In genomic region chr19:7276796-7277195, GRCm38 (mm10) we compare ENCODE assay signal across 14 mouse cellular contexts. TPM values are rescaled to one million over a fixed set of nuclear protein-coding genes. Genes with fewer than 3 reads are reported as not detected.
DNase-seq lines count a peak whose midpoint lies in the region; ATAC-seq lines count a peak whose summit lies in the region.
"Had no signal": no experiment of that assay in that cellular context is flagged by ENCODE, and none has a peak within 500 bp of the region (broad histone marks: within the 10 kb centered on the region; RNA-seq: fewer than 3 reads in every experiment).

No protein-coding gene starts in this region.

- H3K4me1 ChIP-seq in embryonic facial prominence, embryonic 11.5 days (ENCODE audit: control insufficient read depth, insufficient read depth, low read length): peaks cover 2% of the 10 kb centered on the region; the same call in 1 of the 2 replicates
- H3K4me1 ChIP-seq in hindbrain, embryonic 11.5 days (replicated peaks; ENCODE audit: control insufficient read depth, insufficient read depth, low read length): peaks cover 17% of the 10 kb centered on the region
- H3K4me1 ChIP-seq in midbrain, embryonic 15.5 days: peaks cover 50% of the 10 kb centered on the region

- H3K9ac ChIP-seq in embryonic facial prominence, embryonic 11.5 days (replicated peaks; ENCODE audit: low read length): no peak overlapping the region
- no peak overlapping the region for H3K9ac ChIP-seq in hindbrain, embryonic 11.5 days (ENCODE audit: low read depth, low read length)
- H3K9ac ChIP-seq in midbrain, embryonic 15.5 days: no peak overlapping the region; the same call in 1 of the 2 replicates
- H3K9ac ChIP-seq: lung, embryonic 15.5 days had no signal

- peaks cover 37% of the 10 kb centered on the region for H3K36me3 ChIP-seq in embryonic facial prominence, embryonic 11.5 days (replicated peaks; ENCODE audit: control insufficient read depth, insufficient read depth, low read depth, low read length)
- H3K36me3 ChIP-seq in hindbrain, embryonic 11.5 days (ENCODE audit: control insufficient read depth, insufficient read depth, low read length): peaks cover 24% of the 10 kb centered on the region
- peaks cover 35% of the 10 kb centered on the region for H3K36me3 ChIP-seq in midbrain, embryonic 15.5 days (replicated peaks)

- no peak overlapping the region for H3K4me2 ChIP-seq in embryonic facial prominence, embryonic 11.5 days (ENCODE audit: low read depth, low read length)
- H3K4me2 ChIP-seq in hindbrain, embryonic 11.5 days (replicated peaks; ENCODE audit: low read depth, low read length): no peak overlapping the region
- H3K4me2 ChIP-seq in midbrain, embryonic 15.5 days: no peak overlapping the region
- H3K4me2 ChIP-seq: lung, embryonic 15.5 days had no signal

- no peak overlapping the region for H3K4me3 ChIP-seq in embryonic facial prominence, embryonic 11.5 days (ENCODE audit: low read depth, low read length)
- H3K4me3 ChIP-seq in hindbrain, embryonic 11.5 days (ENCODE audit: low read depth, low read length): no peak overlapping the region
- no peak overlapping the region for H3K4me3 ChIP-seq in midbrain, embryonic 15.5 days
- H3K4me3 ChIP-seq: lung, embryonic 15.5 days had no signal

- H3K27ac ChIP-seq in embryonic facial prominence, embryonic 11.5 days (replicated peaks; ENCODE audit: low read depth, low read length): peak overlapping the region; percentile 5; the same call in 1 of the 2 replicates
- H3K27ac ChIP-seq in hindbrain, embryonic 11.5 days (ENCODE audit: low read depth, low read length): peak overlapping the region; percentile 83; the same call in 1 of the 2 replicates
- peak overlapping the region; percentile 75 for H3K27ac ChIP-seq in midbrain, embryonic 15.5 days

- no peaks in the 10 kb centered on the region for H3K27me3 ChIP-seq in embryonic facial prominence, embryonic 11.5 days (ENCODE audit: control insufficient read depth, insufficient read depth, low read length)
- no peaks in the 10 kb centered on the region for H3K27me3 ChIP-seq in hindbrain, embryonic 11.5 days (ENCODE audit: control insufficient read depth, insufficient read depth, low read length)
- H3K27me3 ChIP-seq in midbrain, embryonic 15.5 days (replicated peaks): no peaks in the 10 kb centered on the region
- H3K27me3 ChIP-seq: lung, embryonic 15.5 days had no signal

- no peaks in the 10 kb centered on the region for H3K9me3 ChIP-seq in embryonic facial prominence, embryonic 11.5 days (replicated peaks; ENCODE audit: control insufficient read depth, low read length)
- H3K9me3 ChIP-seq in hindbrain, embryonic 11.5 days (ENCODE audit: control insufficient read depth, low read length): no peaks in the 10 kb centered on the region
- no peaks in the 10 kb centered on the region for H3K9me3 ChIP-seq in midbrain, embryonic 15.5 days
- H3K9me3 ChIP-seq: G1E; lung, embryonic 15.5 days had no signal

- peak; percentile 41 for DNase-seq in cerebellum, adult 9-11 months
- DNase-seq in embryonic facial prominence, embryonic 11.5 days (ENCODE audit: low spot score): peak; percentile 15
- peak; percentile 38 for DNase-seq in hindbrain, embryonic 11.5 days (ENCODE audit: low spot score)
- DNase-seq in ovary, adult 18-20 months (ENCODE audit: low spot score): no peak
- no peak for DNase-seq in adrenal gland, adult 8-10 months
- DNase-seq: cerebellum, adult 18-20 months; heart, adult 11 months; kidney, postnatal 14 days; right cerebral cortex, postnatal 4 days had no signal

- ATAC-seq in cerebellum, adult (ENCODE audit: insufficient number of reproducible peaks, low FRiP score, low TSS enrichment): no peak
- ATAC-seq in embryonic facial prominence, embryonic 11.5 days (replicated peaks; ENCODE audit: insufficient number of reproducible peaks, low FRiP score, low TSS enrichment, low read depth): no peak
- 0 out of 2 replicates have a peak, but pooled peaks have one; percentile 17 for ATAC-seq in hindbrain, embryonic 11.5 days (ENCODE audit: low FRiP score)
- ATAC-seq in midbrain, embryonic 15.5 days (replicated peaks): no peak
- no peak for ATAC-seq in monocyte, adult 5-6 weeks (replicated peaks; ENCODE audit: insufficient number of reproducible peaks, low FRiP score, low TSS enrichment, poor library complexity, severe bottlenecking)

- WGBS in embryonic facial prominence, embryonic 11.5 days: 60% methylated on average over 7 of the region's 7 CpGs
- WGBS in hindbrain, embryonic 11.5 days: 72% methylated on average over 7 of the region's 7 CpGs
- WGBS in midbrain, embryonic 15.5 days: 58% methylated on average over 7 of the region's 7 CpGs

RNA-seq across cellular contexts. Expression of gene Rcor2, which starts 9.7 kb away (rescaled TPM):
- polyA plus RNA-seq in embryonic facial prominence, embryonic 11.5 days (2014; fragmentation: Nextera tagmentation; extraction: Ambion mirVana): 17.6 and 18.8 TPM in 2 replicates
- polyA plus RNA-seq in hindbrain, embryonic 11.5 days (2014; fragmentation: Nextera tagmentation; extraction: Ambion mirVana): 28.1 and 31.4 TPM in 2 replicates
- polyA plus RNA-seq in midbrain, embryonic 15.5 days (2015; fragmentation: Nextera tagmentation; extraction: Ambion mirVana): 25.3 and 30.4 TPM in 2 replicates
- total RNA-seq in monocyte, adult 5-6 weeks (2017): not detected in 3 replicates
- total RNA-seq in adrenal gland, adult 8-10 months (2022): 1 to 10 TPM; 3.8 to 7.5 (median 5.3) TPM

RNA-seq across cellular contexts. Expression of gene Naa40, which starts 35.8 kb away (rescaled TPM):
- 82.9 and 88.0 TPM in 2 replicates for polyA plus RNA-seq in embryonic facial prominence, embryonic 11.5 days (2014; fragmentation: Nextera tagmentation; extraction: Ambion mirVana)
- 79.9 and 87.6 TPM in 2 replicates for polyA plus RNA-seq in hindbrain, embryonic 11.5 days (2014; fragmentation: Nextera tagmentation; extraction: Ambion mirVana)
- polyA plus RNA-seq in midbrain, embryonic 15.5 days (2015; fragmentation: Nextera tagmentation; extraction: Ambion mirVana): 70.1 and 75.1 TPM in 2 replicates
- total RNA-seq in monocyte, adult 5-6 weeks (2017): 14.9 to 17.6 TPM (median 17.5 TPM) in 3 replicates
- 10 to 100 TPM; 20.9 to 27.4 (median 24.4) TPM for total RNA-seq in adrenal gland, adult 8-10 months (2022)

RNA-seq across cellular contexts. Expression of gene Cox8a, which starts 59.4 kb away (rescaled TPM):
- 741 and 769 TPM in 2 replicates for polyA plus RNA-seq in embryonic facial prominence, embryonic 11.5 days (2014; fragmentation: Nextera tagmentation; extraction: Ambion mirVana)
- polyA plus RNA-seq in hindbrain, embryonic 11.5 days (2014; fragmentation: Nextera tagmentation; extraction: Ambion mirVana): 762 and 780 TPM in 2 replicates
- polyA plus RNA-seq in midbrain, embryonic 15.5 days (2015; fragmentation: Nextera tagmentation; extraction: Ambion mirVana): 837 and 848 TPM in 2 replicates
- total RNA-seq in monocyte, adult 5-6 weeks (2017): 236 to 274 TPM (median 246 TPM) in 3 replicates
- total RNA-seq in adrenal gland, adult 8-10 months (2022): 100 to 1,000 TPM; 725 to 927 (median 846) TPM

Comparison
In these comparisons a context has a peak if more than half of its experiments do, and no peak if none do; other contexts are left out.
1. DNase-seq: peak in cerebellum, adult 9-11 months (single experiment), embryonic facial prominence, embryonic 11.5 days (single experiment) and hindbrain, embryonic 11.5 days (single experiment); none in ovary, adult 18-20 months (single experiment) and adrenal gland, adult 8-10 months (single experiment).
2. H3K27ac ChIP-seq: peak in every context shown above with its lines; median percentile 83 in hindbrain, embryonic 11.5 days; 75 in midbrain, embryonic 15.5 days; 5 in embryonic facial prominence, embryonic 11.5 days.